Mouse (Mus musculus) small intestine, adult 2 months (tissue): ENCODE measurements at regions not wholly inside any gene's neighbourhood (a gene's known extent, or its start where the extent isn't known, plus 50 kb on each side); places are given as distances from the start of the nearest gene placed in this dataset.

Experiments used
- H3K27ac ChIP-seq: fragments of 200-500 bp; 2 replicates; pipeline ENCODE4 v1.5.1; 2012; ENCODE audit warnings: low read depth, low read length, control low read depth, inconsistent platforms; ENCODE audit not compliant: insufficient read depth
- H3K27me3 ChIP-seq: fragments of 200-500 bp; 2 replicates; pipeline ENCODE4 v1.6.1; 2012; ENCODE audit warnings: mild to moderate bottlenecking, moderate library complexity, low read length, inconsistent platforms; ENCODE audit not compliant: control insufficient read depth, insufficient read depth
- H3K36me3 ChIP-seq: fragments of 200-500 bp; 2 replicates; pipeline ENCODE4 v1.6.1; 2012; ENCODE audit warnings: mild to moderate bottlenecking, low read length, control low read depth, inconsistent platforms; ENCODE audit not compliant: control insufficient read depth, insufficient read depth
- H3K4me1 ChIP-seq: fragments of 200-500 bp; 2 replicates; pipeline ENCODE4 v1.6.1; 2012; ENCODE audit warnings: low read length, inconsistent platforms, mixed read lengths; ENCODE audit not compliant: control insufficient read depth, insufficient read depth, insufficient read length
- H3K4me3 ChIP-seq: fragments of 200-500 bp; 2 replicates; pipeline ENCODE4 v1.5.1; 2012; ENCODE audit warnings: low read depth, mild to moderate bottlenecking, control low read depth, inconsistent platforms, low read length, moderate library complexity
- CTCF ChIP-seq: fragments of 200-500 bp; IDR thresholded peaks from 2 replicates; pipeline ENCODE4 v1.5.1; 2012; ENCODE audit warnings: low read depth, mild to moderate bottlenecking, control low read depth, inconsistent platforms, low read length, moderate library complexity, mixed read lengths; ENCODE audit not compliant: insufficient replicate concordance, insufficient read length; ENCODE audit errors: extremely low read depth
- POLR2A ChIP-seq: fragments of 200-500 bp; IDR thresholded peaks from 2 replicates; pipeline ENCODE4 v1.6.1; 2012; ENCODE audit warnings: low read depth, mild to moderate bottlenecking, control low read depth, inconsistent platforms, low read length, moderate library complexity
- WGBS: fragments of 180-500 bp; shearing (Covaris S2); methylation state at CpG from one replicate; pipeline ENCODE4 v1.1.7; 2018; 5-methylcytosine and 5-hydroxymethylcytosine counted together

DNA sequence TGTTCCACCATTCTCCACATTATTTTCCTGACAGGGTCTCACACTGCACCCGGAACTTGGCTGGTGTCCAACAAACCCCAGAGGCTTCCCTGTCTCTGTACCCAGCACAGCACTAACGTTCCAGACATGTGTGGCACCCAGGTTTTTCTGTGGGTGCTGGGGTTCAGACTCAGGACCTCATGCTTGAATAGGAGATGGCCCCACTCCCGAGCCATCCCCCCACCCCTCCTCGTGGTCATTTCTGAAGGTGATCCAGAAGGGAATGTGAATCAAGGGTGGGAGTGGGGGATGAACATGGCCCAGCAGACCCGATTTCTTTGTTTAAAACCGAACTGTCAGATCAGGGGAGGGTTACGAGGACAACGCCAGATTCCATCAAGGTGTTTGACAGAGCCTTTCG, 245.6 kb downstream of the Tbc1d1 start:
- H3K4me3 ChIP-seq: no peak overlapping the region
- 70% methylated on average over 9 of the region's 9 CpGs for WGBS
- no peak for TF ChIP-seq POLR2A
- no peak for TF ChIP-seq CTCF
- H3K4me1 ChIP-seq: peaks cover 14% of the 10 kb centered on the region; the same call in 1 of the 2 replicates
- no peaks in the 10 kb centered on the region for H3K36me3 ChIP-seq
- H3K27ac ChIP-seq: no peak overlapping the region
- H3K27me3 ChIP-seq: no peaks in the 10 kb centered on the region

- 33% methylated on average over 11 of the region's 11 CpGs for WGBS
- Histone ChIP-seq H3K4me3 (no peak overlapping the region), H3K27ac (peak overlapping the region; percentile 76), H3K36me3 (no peaks in the 10 kb centered on the region), H3K4me1 (peaks cover 14% of the 10 kb centered on the region; the same call in 1 of the 2 replicates), H3K27me3 (no peaks in the 10 kb centered on the region)
- no peak for TF ChIP-seq POLR2A
- TF ChIP-seq CTCF: no peak
Measured at GRCm38 (mm10) chr5:64403077-64403981, 247.2 kb downstream of the Tbc1d1 start.

- H3K4me1 ChIP-seq: peaks cover 14% of the 10 kb centered on the region; the same call in 1 of the 2 replicates
- no peaks in the 10 kb centered on the region for H3K27me3 ChIP-seq
- peak overlapping the region; percentile 39; the same call in 1 of the 2 replicates for H3K27ac ChIP-seq
- H3K36me3 ChIP-seq: no peaks in the 10 kb centered on the region
- H3K4me3 ChIP-seq: no peak overlapping the region
- TF ChIP-seq POLR2A (no peak), CTCF (no peak)
- 35% methylated on average over 7 of the region's 7 CpGs for WGBS
Measured at GRCm38 (mm10) chr5:64403982-64404345, 247.9 kb downstream of the Tbc1d1 start.

DNA sequence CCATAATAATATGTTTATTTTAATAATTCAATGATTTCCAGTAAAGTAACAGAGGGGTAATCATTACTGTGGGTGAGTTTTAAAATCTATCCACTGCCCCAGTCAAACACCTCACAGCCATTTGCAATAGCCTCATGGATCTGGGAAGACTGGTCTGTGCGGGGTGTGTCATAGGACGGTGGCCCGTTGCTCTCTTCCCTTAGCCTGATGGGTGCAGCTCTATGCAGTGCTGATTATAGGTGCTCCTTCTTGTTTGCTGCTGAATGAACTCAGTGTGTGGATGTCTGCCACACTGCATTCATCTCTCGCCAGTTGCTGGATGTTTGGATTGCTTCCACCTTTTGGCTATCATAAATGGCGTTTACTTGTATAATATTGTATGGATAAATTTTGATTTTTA, 248.4 kb downstream of the Tbc1d1 start:
- 40% methylated on average over 5 of the region's 5 CpGs for WGBS
- Histone ChIP-seq H3K27ac (no peak overlapping the region), H3K4me1 (peaks cover 14% of the 10 kb centered on the region; the same call in 1 of the 2 replicates), H3K36me3 (no peaks in the 10 kb centered on the region), H3K27me3 (no peaks in the 10 kb centered on the region), H3K4me3 (no peak overlapping the region)
- TF ChIP-seq POLR2A (no peak), CTCF (no peak)

GRCm38 (mm10) chr5:64408938-64409337, 252.8 kb downstream of the Tbc1d1 start:
- Histone ChIP-seq H3K4me3 (no peak overlapping the region), H3K27ac (no peak overlapping the region), H3K36me3 (no peaks in the 10 kb centered on the region), H3K27me3 (no peaks in the 10 kb centered on the region), H3K4me1 (peaks cover 23% of the 10 kb centered on the region)
- WGBS: 91% methylated on average over 3 of the region's 3 CpGs
- TF ChIP-seq CTCF (no peak), POLR2A (no peak)

DNA sequence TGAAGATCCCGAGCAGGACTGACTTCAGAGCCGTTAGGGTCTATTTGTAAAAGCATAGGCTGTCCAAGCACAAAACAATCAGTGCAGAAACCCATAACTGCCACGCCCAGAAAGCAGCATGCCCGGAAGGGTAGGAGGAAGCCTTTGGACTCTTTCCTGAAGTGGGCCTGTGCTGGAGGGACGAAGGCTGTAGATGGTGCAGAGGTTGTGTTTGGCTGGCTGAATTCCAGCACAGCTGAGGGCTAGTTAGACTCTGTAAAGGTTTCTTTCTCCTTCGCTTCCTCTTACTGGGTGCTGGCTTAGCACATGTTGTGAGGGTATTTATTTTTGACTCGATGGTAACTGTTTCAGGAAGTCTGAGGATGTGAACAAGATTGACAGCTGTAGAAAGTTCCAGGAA, 254.5 kb downstream of the Tbc1d1 start:
- 10% methylated on average over 7 of the region's 7 CpGs for WGBS
- Histone ChIP-seq H3K27me3 (no peaks in the 10 kb centered on the region), H3K4me3 (no peak overlapping the region), H3K27ac (peak overlapping the region; percentile 64), H3K36me3 (no peaks in the 10 kb centered on the region), H3K4me1 (peaks cover 14% of the 10 kb centered on the region)
- TF ChIP-seq CTCF: no peak
- TF ChIP-seq POLR2A: no peak

DNA sequence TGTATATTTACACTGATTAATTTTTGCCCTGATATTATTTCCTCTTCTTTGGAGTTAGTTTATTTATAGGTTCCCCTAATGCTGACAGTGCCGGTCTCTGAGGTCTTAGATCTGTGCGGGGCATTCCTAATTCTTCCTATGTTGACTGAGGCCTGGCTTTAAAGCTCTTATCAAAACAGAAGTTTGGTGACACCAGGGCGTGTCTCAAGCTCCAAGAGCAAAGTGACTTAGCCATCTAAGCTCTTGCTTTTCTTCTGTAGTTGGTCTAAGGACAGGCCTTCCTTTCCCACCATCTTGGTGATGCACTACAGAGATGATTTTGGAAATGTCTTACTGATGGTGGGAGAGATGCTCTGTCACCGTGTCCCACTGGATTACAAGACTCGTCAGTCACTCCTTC, 258.4 kb downstream of the Tbc1d1 start:
- H3K27ac ChIP-seq: no peak overlapping the region
- WGBS: 55% methylated on average over 5 of the region's 5 CpGs
- no peak for TF ChIP-seq POLR2A
- no peak for TF ChIP-seq CTCF
- H3K4me1 ChIP-seq: peaks cover 14% of the 10 kb centered on the region
- H3K4me3 ChIP-seq: no peak overlapping the region
- H3K27me3 ChIP-seq: no peaks in the 10 kb centered on the region
- H3K36me3 ChIP-seq: no peaks in the 10 kb centered on the region
